Mouse (Mus musculus) right cerebral cortex, postnatal 25 days (tissue): ENCODE measurements around the gene Olfr1049.
"Not testable (repeated sequence)": the region's sequence is repeated elsewhere in the genome, so short reads cannot be mapped to it uniquely, and the experiment has no call there.

Source experiments
- DNase-seq: peaks from one replicate; pipeline ENCODE4 v3.0.0; 2022

Olfr1049 gene

GRCm38 (mm10) chr2:86258228-86258627 lies at the start of gene Olfr1049:
Gene Olfr1049, minus strand, starts transcription at chr2:86258328.
- not testable (repeated sequence) for DNase-seq

GRCm38 (mm10) chr2:86292155-86292554 lies 34.0 kb upstream of the Olfr1049 start, which contains the start of gene Olfr1052:
Gene Olfr1052, plus strand, starts transcription at chr2:86292455.
- DNase-seq: no peak

- not testable (repeated sequence) for DNase-seq
Measured at GRCm38 (mm10) chr2:86278988-86279387, 20.9 kb upstream of the Olfr1049 start, which contains the start of gene Olfr1051. Gene Olfr1051, minus strand, starts transcription at chr2:86279088.

- DNase-seq: no peak
Measured at GRCm38 (mm10) chr2:86240189-86240588, 17.9 kb downstream of the Olfr1049 start, which contains the start of gene Olfr1048. Gene Olfr1048, minus strand, starts transcription at chr2:86240289.

- DNase-seq: no peak
Measured at GRCm38 (mm10) chr2:86231301-86231700, 26.8 kb downstream of the Olfr1049 start, which contains the start of gene Olfr1047. Gene Olfr1047, minus strand, starts transcription at chr2:86231401.

- DNase-seq: no peak
Measured at GRCm38 (mm10) chr2:86219214-86219613, 38.9 kb downstream of the Olfr1049 start, which contains the start of gene Olfr1046. Gene Olfr1046, minus strand, starts transcription at chr2:86219314.
